Mouse (Mus musculus): ENCODE measurements around the gene Exosc5. TPM values are rescaled to one million over a fixed set of nuclear protein-coding genes. Genes with fewer than 3 reads are reported as not detected.
A peak's percentile ranks its signal among the peaks of the same experiment; 100 is the strongest.

Exosc5 gene
- polyA plus RNA-seq, 1 experiment from 2014 or later, result 75.6 TPM

DNA sequence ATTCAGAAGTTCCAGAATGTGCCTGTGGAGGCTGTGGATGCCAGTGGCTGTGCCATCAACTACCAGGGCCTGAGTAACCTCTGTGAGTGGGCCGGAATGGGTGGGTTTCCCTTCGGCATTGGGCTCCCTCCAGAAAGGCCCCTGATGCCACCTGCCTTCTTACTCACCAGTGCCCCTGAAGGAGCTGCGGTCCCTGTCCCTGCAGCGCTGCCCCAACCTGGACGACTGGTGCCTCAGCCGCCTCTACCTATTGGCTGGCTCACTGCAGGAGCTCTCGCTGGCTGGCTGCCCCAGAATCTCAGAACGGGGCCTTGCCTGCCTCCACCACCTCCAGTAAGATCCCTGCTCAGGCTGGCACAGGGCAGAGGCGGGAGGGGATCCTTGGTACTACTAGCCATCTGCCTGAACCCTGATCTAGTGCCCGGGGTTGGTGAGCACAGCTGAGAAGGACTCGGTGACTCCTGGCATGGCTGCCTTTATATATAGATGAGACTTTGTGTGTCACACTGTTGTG, 35.0 kb upstream of the Exosc5 start:
- peaks cover 24% of the 10 kb centered on the region for H3K27me3 ChIP-seq (ENCODE audit: insufficient read depth, poor library complexity, severe bottlenecking)
- H3K27ac ChIP-seq, result no peak overlapping the region
- no peaks in the 10 kb centered on the region for H3K9me3 ChIP-seq
- WGBS, result 92% methylated on average over 11 of the region's 11 CpGs
- DNase-seq (ENCODE audit: low spot score), result no peak
- H3K4me1 ChIP-seq (replicated peaks), result peaks cover 28% of the 10 kb centered on the region
- no peak overlapping the region for H3K4me3 ChIP-seq
- peaks cover 40% of the 10 kb centered on the region for H3K36me3 ChIP-seq

DNA sequence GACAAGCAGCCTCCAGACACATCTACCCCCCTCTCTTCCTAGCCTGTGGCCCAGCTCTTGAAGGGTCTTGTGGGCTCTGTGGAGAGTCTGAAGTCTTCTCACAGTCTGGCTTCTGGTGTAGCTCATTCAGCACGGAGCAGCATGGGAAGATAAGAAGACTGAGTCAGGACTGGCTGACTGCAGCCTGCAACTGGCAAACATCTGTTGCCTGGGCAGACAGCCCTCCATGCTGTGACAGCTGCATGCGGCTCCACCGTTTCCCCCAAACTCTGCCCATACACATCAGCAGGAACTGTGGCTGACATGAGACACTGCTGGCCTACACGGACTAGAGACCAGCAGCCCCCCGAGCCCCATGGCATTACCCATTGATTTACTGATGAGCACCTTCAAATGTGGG, 34.1 kb upstream of the Exosc5 start:
- Histone ChIP-seq H3K27me3 (ENCODE audit: insufficient read depth, poor library complexity, severe bottlenecking) (peaks cover 27% of the 10 kb centered on the region), H3K9me3 (no peaks in the 10 kb centered on the region), H3K4me3 (no peak overlapping the region), H3K36me3 (peaks cover 47% of the 10 kb centered on the region), H3K4me1 (replicated peaks) (peaks cover 23% of the 10 kb centered on the region), H3K27ac (no peak overlapping the region)
- 77% methylated on average over 5 of the region's 5 CpGs for WGBS
- DNase-seq (ENCODE audit: low spot score), result no peak

DNA sequence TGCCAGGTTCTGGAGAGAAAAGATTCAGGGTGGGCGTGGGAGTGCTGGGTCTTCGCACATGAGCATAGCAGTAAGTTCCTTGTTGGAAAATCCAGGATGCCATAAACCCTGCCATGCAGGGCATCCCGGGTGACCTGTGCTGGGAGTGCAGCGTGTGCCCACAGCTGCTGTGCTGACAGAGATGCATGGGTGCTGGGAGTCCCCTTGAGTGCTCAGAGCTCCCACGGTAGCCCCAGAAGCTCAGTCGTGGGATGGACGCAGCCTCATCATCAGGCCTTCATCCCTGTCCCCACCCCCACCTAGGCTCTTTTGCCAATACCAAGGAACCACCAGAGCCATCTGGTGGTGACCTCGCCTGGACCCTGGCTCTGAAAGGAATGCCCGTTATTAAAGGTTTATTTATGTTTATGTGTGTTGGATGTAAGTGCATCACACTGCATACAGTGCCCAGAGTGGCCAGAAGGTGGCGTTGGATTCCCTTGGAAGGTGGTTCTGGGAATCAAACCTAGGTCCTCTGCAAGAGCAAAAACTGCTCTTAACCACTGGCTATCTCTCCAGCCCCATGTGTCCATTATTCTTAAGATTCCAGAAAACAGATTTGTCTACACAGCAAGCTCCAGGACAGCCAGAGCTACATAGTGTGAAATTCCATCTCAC, 33.2 kb upstream of the Exosc5 start:
- Histone ChIP-seq H3K4me3 (no peak overlapping the region), H3K4me1 (replicated peaks) (peaks cover 18% of the 10 kb centered on the region)
- WGBS, result 76% methylated on average over 10 of the region's 10 CpGs

DNA sequence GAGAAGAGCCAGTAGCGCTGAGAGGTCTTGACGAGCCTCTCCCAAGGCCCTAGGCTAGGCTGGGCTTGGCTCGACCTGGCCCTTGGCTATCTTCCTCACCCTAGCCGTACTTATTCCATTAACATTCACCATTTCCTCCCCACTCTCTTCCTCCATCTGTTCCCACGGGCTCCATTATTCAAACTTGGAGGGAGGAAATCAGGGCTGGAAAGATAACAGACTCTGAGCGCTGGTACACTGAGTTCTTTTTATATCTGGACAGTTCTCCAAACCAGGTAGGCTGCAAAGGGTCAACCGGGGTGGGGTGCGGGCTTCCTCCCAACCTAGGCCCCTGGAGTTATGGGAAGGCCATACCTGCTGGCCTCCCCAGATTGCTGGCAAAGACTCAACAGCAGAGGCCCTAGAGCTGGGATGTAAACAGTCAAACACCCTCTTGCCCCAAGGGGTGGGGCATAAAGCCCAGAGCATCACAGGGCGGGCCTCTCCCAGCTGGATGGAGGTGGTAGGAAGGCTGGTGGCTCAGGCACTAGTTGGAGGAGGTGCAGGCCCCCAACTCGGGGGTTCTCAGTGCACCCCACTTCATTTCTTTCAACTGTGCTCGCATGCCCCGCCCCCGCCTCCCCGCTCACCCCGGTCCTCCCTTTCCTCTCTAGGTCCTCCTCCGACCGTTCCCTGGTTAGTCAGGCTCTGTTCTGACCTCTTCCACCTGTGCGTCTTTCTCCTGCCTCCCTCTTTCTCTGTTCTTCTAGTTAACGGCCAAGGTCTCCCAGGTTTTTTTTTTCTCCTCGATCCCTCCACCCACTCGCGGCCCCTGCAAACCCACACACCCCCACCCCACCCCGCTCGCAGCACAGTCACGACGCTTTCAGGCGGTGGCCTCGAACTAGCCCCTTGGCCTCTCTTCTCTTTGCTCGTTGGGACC, 32.2 kb upstream of the Exosc5 start, which contains the start of gene B3gnt8:
TSS of gene B3gnt8 (plus strand) at position 146 of the 922 bp plus-strand sequence.
- no peaks in the 10 kb centered on the region for H3K9me3 ChIP-seq
- peak within 1 kb of the TSS; percentile 63 for H3K27ac ChIP-seq
- WGBS, result 21% methylated on average over 28 of the region's 29 CpGs
- H3K36me3 ChIP-seq, result peaks cover 56% of the 10 kb centered on the region
- DNase-seq (ENCODE audit: low spot score), result no peak
- peak within 1 kb of the TSS; percentile 47 for H3K4me3 ChIP-seq
- H3K4me1 ChIP-seq (replicated peaks), result peaks cover 18% of the 10 kb centered on the region
- peaks cover 27% of the 10 kb centered on the region for H3K27me3 ChIP-seq (ENCODE audit: insufficient read depth, poor library complexity, severe bottlenecking)

More for the DNA sequence above, 33.2 kb upstream of the Exosc5 start:
- no peak overlapping the region for H3K27ac ChIP-seq
- no peaks in the 10 kb centered on the region for H3K9me3 ChIP-seq
- H3K36me3 ChIP-seq, result peaks cover 54% of the 10 kb centered on the region
- no peak for DNase-seq (ENCODE audit: low spot score)
- peaks cover 27% of the 10 kb centered on the region for H3K27me3 ChIP-seq (ENCODE audit: insufficient read depth, poor library complexity, severe bottlenecking)

DNA sequence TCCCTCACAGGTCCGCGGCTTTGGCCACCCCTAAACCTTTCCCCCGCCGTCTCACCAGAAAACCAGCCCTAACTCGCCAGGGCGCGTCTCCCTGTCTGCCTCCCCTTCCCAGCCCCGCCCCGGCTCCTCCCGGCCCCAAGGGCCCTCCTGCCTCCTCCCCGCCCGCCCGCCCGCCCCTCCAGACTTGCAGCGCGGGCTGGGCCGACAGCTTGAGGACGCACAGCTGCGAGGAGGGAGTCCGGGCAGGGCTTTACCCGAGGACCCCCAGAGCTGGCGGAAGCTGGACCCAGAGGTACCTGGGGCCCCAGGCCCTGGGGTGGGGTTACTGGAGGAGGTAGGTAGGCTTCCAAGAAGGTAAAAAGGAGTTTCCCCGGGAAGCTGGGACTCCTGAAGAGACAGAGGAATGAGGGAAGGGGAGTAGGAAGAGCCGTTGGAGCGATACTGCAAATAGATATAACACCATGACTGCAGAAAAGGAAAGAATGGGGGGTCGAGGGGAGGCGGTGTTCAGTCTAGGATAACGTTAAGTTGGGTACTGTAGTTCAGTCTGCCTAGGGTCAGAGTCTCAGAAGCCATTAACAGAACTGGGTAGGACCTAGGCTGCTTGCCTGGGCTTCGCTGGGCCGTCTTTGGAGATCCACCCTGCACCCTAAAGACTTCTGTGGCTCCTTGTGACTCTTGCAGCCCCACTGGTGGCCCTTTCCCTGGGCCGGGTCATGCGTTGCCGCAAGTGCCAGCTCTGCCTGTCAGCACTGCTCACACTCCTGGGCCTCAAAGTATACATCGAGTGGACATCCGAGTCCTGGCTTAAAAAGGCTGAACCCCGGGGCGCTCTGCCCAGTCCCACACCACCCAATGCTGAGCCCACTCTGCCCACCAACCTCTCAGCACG, 31.3 kb upstream of the Exosc5 start:
- DNase-seq (ENCODE audit: low spot score), result peak; percentile 51
- Histone ChIP-seq H3K9me3 (no peaks in the 10 kb centered on the region), H3K4me3 (peak overlapping the region; percentile 47), H3K4me1 (replicated peaks) (peaks cover 18% of the 10 kb centered on the region), H3K27me3 (ENCODE audit: insufficient read depth, poor library complexity, severe bottlenecking) (peaks cover 27% of the 10 kb centered on the region), H3K36me3 (peaks cover 59% of the 10 kb centered on the region), H3K27ac (peak overlapping the region; percentile 63)
- WGBS, result 17% methylated on average over 38 of the region's 38 CpGs

DNA sequence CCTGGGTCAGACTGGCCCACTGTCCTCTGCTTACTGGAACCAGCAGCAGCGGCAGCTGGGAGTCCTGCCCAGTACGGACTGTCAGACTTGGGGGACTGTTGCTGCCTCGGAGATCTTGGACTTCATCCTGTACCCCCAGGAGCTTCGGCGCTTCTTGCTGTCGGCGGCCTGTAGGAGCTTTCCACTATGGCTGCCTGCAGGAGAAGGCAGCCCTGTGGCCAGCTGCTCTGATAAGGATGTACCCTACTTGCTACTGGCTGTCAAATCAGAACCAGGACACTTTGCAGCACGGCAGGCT, 30.7 kb upstream of the Exosc5 start:
- Histone ChIP-seq H3K4me1 (replicated peaks) (peaks cover 18% of the 10 kb centered on the region), H3K9me3 (no peaks in the 10 kb centered on the region), H3K27me3 (ENCODE audit: insufficient read depth, poor library complexity, severe bottlenecking) (peaks cover 27% of the 10 kb centered on the region), H3K27ac (0 out of 2 replicates have a peak overlapping the region, but pooled peaks have one; percentile 53), H3K36me3 (peaks cover 62% of the 10 kb centered on the region), H3K4me3 (peak overlapping the region; percentile 47; the same call in 1 of the 2 replicates)
- WGBS, result 64% methylated on average over 8 of the region's 8 CpGs
- DNase-seq (ENCODE audit: low spot score), result no peak

DNA sequence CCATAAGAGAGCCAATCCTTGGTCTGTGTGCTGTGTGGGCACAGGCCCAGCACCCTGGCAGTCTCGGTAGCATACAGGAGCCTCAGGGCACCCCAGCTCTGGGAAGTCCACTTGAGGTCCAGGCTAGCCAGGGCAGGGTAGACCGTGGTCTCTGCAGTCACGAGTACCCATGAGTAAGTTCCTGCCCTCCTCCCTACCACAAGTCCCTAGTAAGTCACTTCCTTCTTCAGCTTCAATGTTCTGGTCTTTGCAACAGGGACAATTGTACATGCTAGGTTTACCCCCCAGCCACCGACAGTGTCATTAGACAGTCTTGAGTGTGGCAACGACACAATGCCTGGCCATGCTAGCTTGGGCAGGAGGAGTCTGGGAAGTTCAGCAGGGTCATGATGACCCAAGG, 26.3 kb upstream of the Exosc5 start:
- no peak for DNase-seq (ENCODE audit: low spot score)
- Histone ChIP-seq H3K4me1 (replicated peaks) (peaks cover 6% of the 10 kb centered on the region), H3K9me3 (no peaks in the 10 kb centered on the region), H3K36me3 (peaks cover 60% of the 10 kb centered on the region), H3K4me3 (no peak overlapping the region), H3K27me3 (ENCODE audit: insufficient read depth, poor library complexity, severe bottlenecking) (peaks cover 16% of the 10 kb centered on the region), H3K27ac (no peak overlapping the region)
- WGBS, result 90% methylated on average over 5 of the region's 5 CpGs

DNA sequence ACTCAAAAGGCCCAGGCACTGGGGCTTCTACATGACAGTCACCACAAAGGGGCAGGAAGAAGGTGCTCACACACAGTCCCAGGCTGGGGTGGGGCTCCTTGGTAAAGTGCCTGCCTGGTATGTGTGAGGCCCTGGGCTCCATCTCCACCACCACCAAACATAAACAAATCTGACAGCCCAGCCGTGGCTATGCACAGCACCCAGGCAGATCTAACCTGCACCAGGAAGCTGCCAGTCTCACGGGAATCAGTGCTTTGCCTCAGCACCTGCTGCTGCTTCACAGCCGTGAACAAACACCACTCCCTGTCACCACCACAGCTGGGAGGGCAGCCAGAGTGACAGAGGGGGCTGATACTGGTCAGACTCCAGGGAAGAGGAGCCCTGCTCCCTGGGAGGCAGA, 22.6 kb upstream of the Exosc5 start:
- WGBS, result 65% methylated on average over 3 of the region's 3 CpGs
- no peak overlapping the region for H3K27ac ChIP-seq
- DNase-seq (ENCODE audit: low spot score), result no peak
- H3K27me3 ChIP-seq (ENCODE audit: insufficient read depth, poor library complexity, severe bottlenecking), result no peaks in the 10 kb centered on the region
- no peak overlapping the region for H3K4me3 ChIP-seq
- no peaks in the 10 kb centered on the region for H3K9me3 ChIP-seq
- no peaks in the 10 kb centered on the region for H3K4me1 ChIP-seq (replicated peaks)
- peaks cover 57% of the 10 kb centered on the region for H3K36me3 ChIP-seq

DNA sequence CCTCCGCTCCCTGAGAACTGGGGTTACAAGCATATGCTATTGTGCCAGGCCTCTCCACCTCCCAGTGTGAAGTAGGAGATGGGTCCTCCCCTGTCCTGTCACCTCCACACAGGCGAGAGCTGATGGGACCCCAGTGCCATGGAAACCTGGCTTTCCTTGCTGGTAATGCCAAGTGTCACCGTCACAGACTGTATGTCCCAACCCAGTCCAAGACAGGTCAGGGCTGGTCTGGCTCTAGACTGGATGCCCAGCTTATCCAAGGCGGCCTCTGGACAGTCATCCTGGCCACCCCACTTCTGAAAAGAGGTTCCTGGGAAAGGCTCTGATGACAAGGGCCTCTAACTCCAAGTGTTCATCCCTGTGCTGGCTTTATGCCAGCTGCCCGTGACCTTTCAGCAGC, 21.9 kb upstream of the Exosc5 start:
- 91% methylated on average over 5 of the region's 5 CpGs for WGBS
- Histone ChIP-seq H3K36me3 (peaks cover 55% of the 10 kb centered on the region), H3K9me3 (no peaks in the 10 kb centered on the region), H3K27ac (no peak overlapping the region), H3K4me3 (no peak overlapping the region), H3K27me3 (ENCODE audit: insufficient read depth, poor library complexity, severe bottlenecking) (no peaks in the 10 kb centered on the region), H3K4me1 (replicated peaks) (no peaks in the 10 kb centered on the region)
- no peak for DNase-seq (ENCODE audit: low spot score)

DNA sequence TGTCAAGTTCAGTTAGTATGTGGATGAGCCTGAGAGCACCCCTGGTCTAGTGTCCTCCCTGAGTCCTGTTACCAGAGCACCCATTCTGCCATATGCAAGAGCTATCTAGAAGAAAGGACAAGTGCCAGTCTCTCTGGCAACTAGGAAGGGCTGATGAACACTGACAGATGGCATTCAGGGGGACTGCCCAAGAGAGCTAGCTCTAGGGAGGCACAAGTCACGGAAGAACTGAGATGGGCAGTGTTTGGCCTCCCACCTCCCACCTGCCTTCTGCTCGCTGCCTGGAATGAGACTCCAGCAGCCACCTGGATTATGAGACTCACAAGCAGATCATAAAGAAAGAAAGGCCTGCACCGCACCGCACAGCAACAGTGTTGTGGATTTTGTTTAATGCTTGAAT, 19.2 kb upstream of the Exosc5 start:
- WGBS, result 93% methylated on average over 4 of the region's 4 CpGs
- no peak for DNase-seq (ENCODE audit: low spot score)
- Histone ChIP-seq H3K9me3 (no peaks in the 10 kb centered on the region), H3K36me3 (peaks cover 42% of the 10 kb centered on the region), H3K27me3 (ENCODE audit: insufficient read depth, poor library complexity, severe bottlenecking) (no peaks in the 10 kb centered on the region), H3K27ac (no peak overlapping the region), H3K4me3 (no peak overlapping the region), H3K4me1 (replicated peaks) (no peaks in the 10 kb centered on the region)

DNA sequence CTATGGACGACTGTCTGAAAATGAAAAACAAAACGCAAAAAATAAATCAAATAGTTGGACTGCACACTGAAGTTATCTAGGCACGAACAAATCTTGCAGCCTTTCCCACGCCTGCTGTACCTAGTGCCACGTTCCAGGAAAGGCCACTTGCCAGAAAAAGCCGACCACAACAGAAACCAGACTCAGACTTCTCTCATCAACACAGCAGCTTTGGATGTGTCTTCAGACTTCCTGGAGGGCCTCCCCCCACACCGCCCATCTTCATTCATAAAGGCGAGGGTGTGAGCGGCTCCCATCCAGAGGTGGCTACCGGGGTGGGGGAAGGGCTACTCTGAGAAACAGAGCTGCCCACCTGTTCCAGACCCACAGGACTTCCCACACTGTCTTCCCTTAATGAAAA, 14.8 kb upstream of the Exosc5 start:
- H3K9me3 ChIP-seq, result no peaks in the 10 kb centered on the region
- no peaks in the 10 kb centered on the region for H3K27me3 ChIP-seq (ENCODE audit: insufficient read depth, poor library complexity, severe bottlenecking)
- 82% methylated on average over 10 of the region's 10 CpGs for WGBS
- H3K36me3 ChIP-seq, result peaks cover 15% of the 10 kb centered on the region; the same call in 1 of the 2 replicates
- no peak overlapping the region for H3K27ac ChIP-seq
- no peak for DNase-seq (ENCODE audit: low spot score)
- H3K4me1 ChIP-seq (replicated peaks), result peaks cover 4% of the 10 kb centered on the region
- no peak overlapping the region for H3K4me3 ChIP-seq

DNA sequence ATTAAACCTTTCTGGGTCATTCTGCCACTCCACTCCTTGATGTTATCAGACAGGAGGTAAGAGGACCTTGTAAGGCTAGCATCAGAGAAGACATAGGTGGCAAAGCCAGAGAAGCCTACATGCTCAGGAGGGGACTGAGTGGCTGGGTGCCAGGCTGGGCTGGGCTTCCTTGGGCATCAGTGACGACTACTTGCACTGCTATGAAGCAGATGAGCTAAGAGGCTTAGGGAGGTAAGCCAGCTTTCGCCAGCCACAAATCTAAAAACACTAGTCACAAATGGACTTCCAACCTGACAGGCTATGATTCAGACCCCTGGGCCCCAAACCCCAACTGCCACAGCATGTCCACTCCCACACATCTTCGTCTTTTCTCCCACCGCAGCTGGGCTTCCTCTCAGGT, 14.3 kb upstream of the Exosc5 start:
- DNase-seq (ENCODE audit: low spot score), result no peak
- Histone ChIP-seq H3K27me3 (ENCODE audit: insufficient read depth, poor library complexity, severe bottlenecking) (no peaks in the 10 kb centered on the region), H3K27ac (no peak overlapping the region), H3K4me1 (replicated peaks) (peaks cover 8% of the 10 kb centered on the region), H3K9me3 (no peaks in the 10 kb centered on the region), H3K36me3 (peaks cover 12% of the 10 kb centered on the region; the same call in 1 of the 2 replicates), H3K4me3 (no peak overlapping the region)
- 78% methylated on average over 4 of the region's 4 CpGs for WGBS

Data from hindbrain, embryonic 10.5 days (tissue).